Mouse (Mus musculus) frontal cortex, postnatal 36 days (tissue): ENCODE measurements at regions not wholly inside any gene's neighbourhood (a gene's known extent, or its start where the extent isn't known, plus 50 kb on each side); places are given as distances from the start of the nearest gene placed in this dataset.
"Not testable (repeated sequence)": the region's sequence is repeated elsewhere in the genome, so short reads cannot be mapped to it uniquely, and the experiment has no call there.

Experiments used
- DNase-seq, 2 experiments: peaks; one replicate each; pipeline ENCODE4 v3.0.0; 2022; ENCODE audit warnings: low spot score in 2 of 2

DNA sequence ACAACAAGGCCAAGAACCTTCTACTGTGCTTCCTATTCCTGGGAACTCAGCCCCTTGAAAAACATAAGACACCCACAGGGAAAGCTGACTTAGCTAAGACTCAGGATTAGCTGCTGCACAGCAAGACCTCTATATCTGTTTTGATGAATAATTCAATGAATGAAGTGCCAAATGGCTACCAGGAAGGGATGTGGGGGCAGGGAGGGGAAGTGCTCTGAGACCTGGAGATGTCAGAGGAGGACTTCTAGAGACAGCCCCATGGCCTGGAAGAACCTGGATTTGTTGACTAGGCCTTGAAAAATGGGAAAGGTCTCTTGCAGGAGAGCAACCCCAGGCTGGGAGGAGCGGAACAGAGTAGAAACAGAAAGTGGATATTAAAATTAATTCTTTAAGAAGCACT, 388.5 kb upstream of the Klhl29 start:
- DNase-seq: no peak

DNA sequence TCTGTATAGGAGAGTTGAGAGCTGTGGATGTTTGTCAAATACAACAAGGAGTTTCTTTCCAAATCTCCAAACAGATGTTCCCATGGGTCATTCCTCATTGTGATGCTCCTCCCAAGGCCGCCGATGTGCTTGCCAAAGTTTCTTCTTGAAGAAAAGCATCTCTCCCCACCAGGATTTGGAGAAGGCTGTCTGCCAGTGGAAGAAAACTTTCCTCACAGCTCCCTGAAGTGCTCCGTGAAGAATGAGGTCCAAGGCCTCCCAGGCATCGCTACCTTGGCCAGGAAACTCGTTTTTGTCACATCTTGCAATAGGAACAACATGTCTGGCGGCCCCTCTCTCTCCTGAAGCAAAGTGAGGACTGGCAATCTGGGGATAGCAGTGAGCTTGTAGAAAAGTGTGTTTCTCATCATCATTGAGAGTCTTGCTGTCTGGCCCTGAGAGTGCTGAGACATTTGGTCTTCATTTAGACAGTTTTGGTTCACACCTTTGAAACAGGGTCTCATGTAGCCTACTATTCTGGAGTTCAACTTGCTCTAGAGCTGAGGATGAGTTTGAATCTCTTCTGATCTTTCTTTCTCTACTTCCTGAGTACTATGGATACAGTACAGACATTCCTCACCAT, 386.9 kb upstream of the Klhl29 start:
- no peak for DNase-seq

DNA sequence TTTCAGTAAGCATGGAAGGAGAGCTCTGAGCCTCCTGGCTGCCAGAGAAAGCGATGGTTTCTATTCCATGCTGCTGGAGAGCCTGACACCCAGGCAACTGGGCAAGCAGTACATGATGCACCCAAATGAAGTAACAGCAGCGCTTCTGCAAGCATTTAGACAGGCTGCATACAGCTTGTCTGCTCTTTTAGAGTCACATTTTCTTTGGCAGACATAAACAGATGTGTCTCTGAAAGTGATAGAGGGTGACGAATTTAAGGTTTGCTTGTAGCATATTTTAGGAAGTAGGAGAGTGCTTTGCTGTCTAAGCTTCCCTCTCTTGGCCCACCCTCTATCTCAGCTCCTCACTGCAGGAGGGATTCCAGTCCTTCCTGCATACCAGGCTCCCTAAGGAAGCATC, 384.0 kb upstream of the Klhl29 start:
- DNase-seq: peak; percentile 29 to 38

DNA sequence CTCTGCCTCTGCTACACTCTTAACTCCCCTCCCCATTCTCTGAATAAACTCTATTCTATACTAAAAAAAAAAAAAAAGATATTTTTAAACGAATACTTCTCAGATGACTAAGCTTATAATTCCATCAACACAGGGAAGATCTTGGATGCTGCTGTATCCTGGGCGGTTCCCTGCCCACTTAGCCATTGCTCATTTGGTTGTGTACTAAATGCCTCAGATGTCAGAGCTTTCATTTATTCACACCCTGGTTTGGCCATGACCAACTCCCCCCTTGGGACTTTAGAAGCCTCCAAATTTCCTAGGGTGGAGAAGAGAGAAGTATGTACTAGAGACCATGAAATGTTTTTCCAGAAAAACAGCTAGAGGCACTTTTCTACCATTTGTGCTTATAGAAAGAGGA, 382.3 kb upstream of the Klhl29 start:
- DNase-seq: peak in 1 of 2 experiments; percentile 36

DNA sequence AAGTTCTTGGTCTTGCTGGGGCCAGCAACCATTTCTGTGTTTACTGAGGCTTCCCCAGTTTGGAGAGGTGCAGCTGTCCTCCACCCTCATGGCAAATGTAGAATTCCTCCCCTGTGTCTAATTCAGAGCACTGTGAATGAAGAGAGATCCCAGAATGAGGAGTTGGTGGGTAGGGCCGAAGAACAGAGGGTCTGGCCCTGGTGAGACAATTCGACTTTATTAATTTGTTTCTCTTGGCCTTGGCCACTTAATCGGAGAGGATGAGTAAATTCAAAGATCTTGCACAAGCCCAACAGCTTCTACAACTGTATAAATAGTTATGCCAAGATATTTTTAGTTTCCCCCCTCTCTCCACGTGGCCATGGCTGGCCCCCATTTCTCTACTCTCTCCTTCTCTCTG, 381.9 kb upstream of the Klhl29 start:
- DNase-seq: no peak

DNA sequence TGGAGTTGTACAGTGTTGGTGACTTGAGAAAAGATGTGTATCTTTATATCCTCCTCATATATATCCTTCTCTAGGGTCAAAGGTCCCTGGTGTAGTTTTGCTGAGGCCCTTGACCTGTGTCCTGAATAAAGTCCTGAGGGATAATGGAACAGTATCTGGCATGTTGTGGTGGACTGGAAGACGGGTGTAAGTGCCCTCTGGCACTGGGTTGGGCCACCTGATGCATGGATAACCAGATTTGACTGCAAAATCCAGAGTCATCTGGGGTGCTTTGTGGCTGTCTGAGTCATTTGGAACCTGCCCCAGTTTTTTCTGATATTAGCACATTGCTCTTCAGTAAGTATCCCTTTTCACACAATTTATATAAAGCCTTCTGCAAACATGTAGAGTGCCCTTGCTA, 378.3 kb upstream of the Klhl29 start:
- DNase-seq: no peak

DNA sequence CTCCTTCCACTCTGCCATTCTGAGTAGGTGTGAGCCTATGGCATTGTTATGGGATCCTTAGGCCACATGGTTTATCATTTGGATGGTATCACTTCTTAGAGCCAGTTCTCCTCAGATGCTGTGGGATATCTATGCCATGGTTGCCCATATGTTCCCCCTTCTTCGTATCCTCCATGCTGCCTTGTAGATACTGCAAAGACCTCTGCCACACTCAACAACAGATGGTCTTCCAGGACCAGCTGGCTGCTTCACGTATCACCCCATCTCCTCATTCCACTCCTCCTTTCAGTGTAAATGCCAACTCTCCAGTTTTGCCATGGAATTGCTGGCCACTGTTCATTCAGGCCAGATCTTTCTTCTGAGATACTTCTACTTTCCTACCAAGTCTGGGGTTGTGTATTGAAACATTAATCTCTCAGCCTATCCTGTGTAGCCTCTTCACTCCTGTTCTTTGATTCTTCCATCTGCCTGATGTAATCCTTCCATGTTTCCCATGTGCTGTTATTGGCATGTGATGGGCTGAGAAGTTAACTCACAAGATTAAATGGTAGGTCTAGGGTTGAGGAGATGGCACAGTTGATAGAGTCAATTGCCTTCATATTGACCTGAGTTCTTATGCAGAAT, 368.7 kb upstream of the Klhl29 start:
- no peak for DNase-seq

DNA sequence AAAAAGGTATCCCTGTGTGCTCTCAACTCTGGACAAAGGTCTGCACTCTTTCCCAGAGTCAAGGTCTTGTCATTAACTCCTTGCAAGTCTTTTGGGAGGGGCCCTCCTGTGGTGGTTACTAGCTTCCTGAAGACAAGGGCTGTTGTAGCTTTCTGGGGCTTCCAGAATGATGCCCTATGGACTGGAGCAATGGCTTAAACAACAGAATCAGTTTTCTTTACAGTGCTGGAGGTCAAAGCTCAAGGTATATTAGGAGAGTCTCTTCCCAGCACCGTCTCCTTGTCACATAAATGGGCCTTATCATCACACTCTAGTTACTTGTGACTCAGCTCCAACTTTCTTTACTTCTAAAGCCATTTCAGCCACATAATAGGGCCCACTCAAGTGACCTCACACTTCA, 360.6 kb upstream of the Klhl29 start:
- no peak for DNase-seq

DNA sequence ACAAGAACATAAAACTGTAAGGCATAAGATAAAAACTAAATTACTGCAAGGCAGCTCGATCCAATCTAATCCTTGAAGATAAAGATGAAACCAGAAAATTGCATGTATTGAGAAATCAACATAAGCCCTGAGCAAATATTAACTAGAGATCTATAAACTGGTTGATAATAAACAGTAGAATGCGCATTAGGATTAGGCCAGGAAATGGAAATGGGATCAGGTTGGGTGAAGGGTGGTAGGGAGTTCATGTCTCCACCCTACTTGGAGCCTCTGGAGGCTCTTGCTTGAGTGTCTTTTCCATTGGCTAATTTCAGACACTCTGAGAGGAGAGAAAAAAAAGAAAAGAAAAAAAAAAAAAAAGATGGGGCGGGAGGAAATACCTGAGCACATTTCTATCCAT, 359.4 kb upstream of the Klhl29 start:
- DNase-seq: no peak

DNA sequence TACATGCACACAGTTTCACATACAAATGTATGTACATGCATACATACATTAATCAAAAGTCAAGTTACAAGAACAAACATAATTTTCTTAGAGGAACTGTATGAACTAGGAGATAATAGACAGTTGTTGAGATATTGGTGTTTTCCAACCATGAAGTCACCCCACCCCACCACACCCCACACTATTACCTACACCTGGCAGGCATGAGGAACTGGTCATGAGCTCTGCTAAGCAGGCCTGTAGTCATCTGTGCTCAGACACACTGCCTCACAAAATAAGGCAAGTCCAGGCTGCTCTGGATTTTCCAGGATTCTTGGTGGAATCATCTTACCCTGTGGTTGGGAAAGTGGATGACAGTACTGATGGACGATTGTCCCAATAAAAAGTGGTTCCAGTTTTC, 347.6 kb upstream of the Klhl29 start:
- DNase-seq: no peak

DNA sequence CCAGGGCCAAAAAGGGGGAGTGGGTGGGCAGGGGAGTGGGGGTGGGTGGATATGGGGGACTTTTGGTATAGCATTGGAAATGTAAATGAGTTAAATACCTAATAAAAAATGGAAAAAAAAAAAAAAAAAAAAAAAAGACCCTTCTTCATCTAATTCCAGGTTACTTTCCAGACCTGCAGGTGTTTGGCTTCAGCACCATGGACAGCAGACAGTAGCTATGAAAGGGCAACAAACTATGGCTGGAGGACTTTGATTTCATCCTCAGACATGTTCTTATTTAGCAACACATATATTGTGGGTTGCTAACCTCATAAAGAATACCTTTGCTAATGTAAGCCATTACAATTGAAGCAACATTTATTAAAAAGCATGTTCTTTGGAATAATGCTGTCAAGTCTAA, 342.0 kb upstream of the Klhl29 start:
- not testable (repeated sequence) for DNase-seq

DNA sequence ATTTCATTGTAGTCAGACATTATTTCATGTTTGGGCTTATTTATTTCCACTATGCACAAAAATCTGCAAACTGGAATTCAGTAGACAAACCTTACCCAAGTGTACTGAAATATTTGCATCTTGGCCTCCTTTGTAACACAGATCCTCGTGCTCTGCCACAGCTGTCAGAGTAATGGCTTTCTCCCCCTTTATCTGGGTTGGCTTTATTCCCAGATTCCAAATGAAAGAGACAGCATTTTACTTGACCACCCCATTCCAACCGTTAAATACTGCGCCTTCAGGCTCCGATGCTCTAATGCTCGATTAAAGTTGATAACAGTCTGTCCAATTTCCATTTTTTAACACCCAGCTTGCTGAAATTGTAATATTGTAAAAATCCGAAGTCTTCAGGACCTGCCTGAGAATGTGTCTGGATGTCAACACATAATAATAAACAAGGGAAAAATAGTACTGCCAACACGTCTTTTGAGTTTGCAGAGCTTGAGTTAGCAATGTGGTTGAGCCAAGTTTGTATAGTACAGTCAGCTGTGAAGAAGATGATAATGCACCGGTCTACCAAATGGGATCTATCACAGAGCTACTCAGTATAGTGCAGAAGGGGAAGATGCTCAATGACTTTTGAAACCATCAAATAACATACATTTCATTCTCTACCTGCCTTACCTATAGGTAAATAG, 323.4 kb upstream of the Klhl29 start:
- no peak for DNase-seq

DNA sequence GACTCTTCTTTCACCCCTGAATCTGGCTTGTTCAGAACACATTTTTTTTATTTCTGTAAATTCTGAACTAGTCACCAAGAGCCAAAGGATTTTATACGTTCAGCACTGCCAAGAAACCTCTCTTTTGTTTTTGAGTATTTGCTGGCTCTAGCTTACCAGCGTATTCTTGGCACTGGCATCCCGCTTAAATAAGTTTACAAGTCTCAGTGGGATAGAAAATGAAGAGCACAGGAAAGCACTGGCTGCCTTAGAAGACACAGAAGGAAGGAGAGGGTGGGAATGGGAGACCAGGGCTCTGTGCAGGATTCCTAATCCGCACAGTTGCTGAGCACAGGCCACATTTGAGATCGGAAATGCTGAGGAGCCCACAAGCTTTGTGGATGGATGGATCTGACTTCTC, 306.7 kb upstream of the Klhl29 start:
- DNase-seq: no peak

DNA sequence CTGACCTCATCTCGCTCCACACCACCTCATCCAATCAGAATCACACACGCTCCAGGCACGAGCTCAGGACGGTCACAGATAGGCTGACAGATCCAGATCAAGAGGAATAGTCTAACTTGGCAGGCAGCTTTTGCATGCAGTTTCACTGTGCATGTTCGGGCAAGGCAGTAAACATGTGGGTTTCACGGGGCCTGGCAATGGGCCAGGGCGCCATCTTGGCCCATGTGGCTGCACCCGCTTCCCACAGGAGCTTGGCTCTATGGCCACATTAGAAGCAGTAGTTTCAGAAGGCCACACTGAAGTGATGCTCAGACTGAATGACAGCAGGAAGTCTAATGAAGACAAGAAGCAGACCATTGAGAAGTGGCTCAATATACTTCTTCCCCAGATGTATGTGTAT, 302.6 kb upstream of the Klhl29 start:
- DNase-seq: not testable (repeated sequence)

DNA sequence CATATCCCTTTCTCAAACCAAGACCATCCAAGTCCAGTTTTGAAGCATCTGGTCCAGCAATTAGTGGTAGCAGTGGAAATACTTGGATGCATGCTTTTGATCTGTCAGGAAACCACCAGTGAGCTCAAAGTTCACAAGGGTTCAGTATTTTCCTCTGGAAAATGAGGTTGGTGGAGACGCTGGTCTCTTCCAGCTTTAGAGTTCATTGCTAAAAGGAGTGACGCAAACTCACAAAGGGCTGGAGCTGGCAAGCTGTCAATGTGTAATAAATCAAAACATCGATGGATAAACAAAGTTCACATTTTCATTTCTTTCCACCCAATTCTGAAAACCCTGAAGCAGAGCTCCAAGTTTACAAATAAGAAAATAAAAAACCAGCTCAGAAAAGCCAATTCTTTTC, 293.0 kb upstream of the Klhl29 start:
- no peak for DNase-seq

DNA sequence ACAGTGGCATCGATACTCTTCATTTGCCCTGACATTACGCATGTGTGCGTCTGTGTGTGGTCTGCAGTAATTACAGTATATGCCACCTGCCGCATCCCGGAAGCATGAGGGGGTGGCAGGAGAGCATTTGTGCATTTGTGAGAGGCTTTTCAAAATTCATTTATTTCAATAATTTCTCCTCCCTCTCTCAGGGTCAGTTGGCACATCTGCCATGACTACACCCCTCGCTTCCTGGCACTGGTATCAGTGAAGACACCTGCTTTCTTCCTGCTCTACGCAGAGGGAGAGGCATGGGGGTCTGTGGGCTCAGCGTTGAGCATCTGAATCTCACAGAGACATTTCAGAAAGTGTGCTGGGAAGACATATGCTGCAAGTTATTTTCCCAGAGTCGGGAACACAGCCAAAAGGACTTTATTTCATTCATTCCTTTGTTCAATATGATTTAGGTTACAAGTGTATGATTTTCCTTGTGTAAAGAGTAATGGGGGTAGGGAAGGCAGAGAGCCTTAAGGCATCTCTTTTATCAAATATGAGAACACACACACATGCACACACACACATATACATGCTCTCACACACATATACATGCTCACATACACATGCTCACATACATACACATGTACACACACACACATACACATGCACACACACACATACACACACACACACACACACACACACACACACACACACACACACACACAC, 262.2 kb upstream of the Klhl29 start:
- DNase-seq: no peak

DNA sequence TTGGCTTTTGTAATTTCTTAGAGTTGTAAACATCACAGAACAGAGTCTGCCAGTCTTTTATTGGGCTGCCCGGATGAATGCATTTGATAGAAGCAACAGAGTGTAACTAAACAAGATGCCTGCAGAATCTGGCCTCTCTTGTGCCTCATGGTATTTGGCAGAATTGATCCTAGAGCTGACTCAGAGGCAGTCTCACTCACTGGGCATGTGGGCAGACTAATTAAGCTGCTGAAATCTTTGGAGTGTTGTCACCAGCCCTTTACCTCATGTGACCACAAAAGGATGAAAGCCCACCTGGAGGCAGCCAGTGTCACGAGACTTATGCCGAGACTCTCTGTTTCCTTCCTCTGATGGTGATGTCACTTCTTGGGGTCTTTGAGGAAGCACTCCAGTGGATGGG, 258.5 kb upstream of the Klhl29 start:
- DNase-seq: no peak

DNA sequence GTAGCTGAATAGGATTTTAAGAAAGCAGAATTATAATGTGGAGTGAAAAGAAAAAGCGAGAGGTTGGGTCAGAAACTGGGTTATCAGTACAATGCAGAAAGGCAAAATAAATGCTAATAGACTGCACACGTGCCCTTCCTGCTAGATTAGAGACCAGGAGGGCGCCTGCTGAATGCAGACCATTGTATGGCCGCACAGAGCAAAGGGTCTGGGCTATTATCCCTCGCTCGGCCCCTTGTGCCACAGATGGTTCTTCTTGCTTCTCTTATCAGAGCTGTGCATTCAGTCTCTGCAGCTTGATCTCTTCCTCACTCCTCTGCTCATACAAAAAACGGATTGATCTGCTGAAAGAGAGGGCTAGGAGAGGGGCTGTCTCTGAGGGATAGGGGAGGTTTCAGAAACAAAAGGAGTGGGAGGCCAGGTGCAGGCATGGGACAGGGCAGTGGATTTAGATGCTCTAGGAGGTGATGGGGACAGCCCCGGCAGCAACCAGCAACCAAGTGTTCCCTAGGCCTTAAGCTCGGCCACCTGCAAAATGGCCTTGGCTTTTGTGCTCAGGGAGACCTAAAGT, 225.7 kb upstream of the Klhl29 start:
- DNase-seq: no peak

DNA sequence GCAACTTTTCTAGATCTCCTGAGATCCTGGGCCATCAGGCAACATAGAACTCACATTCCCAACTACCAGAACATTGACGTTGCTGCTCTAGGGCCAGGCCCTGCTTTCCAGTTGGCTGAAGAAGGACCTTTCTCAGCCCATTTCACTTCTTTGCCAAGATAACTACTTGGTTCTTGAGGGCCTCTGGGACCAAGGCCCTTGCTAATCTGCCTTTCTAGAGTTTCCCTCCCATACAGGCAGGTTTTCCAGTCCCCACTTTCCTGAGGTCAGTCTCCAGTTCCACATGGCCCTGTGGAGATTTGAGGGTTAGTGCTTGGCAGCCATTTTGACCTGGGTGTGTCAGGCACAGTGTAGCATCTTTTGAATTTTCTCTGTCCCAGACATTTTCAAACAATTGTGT, 223.9 kb upstream of the Klhl29 start:
- no peak for DNase-seq

DNA sequence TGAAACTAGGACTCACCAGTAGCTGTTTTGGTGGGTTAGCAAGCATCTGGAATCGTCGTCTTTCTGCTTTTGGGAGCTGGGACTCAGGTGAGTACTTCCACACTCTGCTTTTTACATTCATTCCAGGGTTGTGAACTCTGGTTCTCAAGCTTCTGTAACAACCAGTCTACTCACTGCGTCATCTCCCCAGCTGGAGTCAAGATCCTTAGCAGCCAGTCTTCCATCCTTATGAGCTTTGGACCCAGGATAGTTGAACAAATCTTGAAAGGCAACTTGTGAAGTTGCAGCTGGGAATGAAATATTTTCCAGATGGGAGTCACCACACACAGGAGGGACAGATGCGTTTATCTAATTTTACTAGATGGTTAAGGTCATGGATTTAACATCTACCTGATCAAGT, 223.5 kb upstream of the Klhl29 start:
- no peak for DNase-seq

DNA sequence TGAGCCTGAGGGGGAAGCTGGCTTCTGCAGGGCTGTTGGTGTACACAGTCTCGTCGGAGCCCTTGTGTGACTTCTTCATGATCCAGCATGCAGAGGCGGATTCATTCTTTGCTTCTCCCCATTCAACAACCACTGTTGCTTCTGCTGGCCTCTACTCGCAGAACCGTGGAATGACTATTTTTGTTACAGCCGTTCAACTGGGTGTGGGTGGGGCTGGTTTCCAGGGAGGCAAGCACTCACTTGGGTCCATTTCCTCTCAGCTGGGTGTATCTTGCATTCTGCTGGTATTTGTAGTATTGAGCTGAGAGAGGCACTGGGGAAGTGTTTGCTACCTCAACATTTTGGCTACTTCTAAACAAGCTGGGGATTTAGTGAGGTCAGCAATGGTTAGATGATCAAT, 197.3 kb upstream of the Klhl29 start:
- DNase-seq: peak; percentile 44 to 54

DNA sequence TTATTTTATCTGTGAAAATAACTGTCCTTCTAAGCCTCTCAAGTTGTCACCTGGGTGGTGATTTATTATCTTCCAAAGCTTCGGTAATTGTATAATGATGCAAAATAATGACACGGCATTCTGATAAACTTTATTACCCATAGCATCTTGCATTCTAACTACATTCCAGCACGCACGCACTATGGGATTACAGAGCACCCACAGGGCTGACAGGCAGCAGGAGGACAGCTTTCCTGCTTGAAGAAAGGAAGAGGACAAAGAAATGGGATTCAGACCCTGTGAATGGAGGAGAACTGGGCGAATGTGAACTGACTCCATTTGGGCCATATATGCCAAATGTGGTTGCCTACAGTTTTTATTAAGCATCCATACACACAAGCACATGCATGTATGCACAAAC, 193.5 kb upstream of the Klhl29 start:
- DNase-seq: no peak

DNA sequence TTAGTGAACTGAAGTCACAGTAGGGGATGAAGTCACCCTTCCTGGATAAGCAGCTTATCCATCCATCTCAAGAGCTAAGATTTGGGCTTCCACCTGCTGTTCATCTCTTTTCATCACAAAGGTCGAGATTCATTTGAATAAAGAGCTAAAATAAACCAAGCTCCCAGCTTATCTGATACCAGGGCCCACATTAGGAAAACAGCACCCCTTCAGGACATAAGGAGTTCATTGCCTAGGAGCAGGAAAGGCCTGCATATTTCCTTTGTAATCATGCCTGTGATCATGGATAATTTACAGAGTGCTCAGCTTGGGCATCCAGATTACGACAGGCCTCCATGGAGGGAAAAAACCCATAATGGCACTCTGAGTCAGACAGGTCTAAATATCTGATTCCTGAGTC, 190.7 kb upstream of the Klhl29 start:
- no peak for DNase-seq
